ENCODE assay signal across 21 mouse cellular contexts in the genomic region with DNA sequence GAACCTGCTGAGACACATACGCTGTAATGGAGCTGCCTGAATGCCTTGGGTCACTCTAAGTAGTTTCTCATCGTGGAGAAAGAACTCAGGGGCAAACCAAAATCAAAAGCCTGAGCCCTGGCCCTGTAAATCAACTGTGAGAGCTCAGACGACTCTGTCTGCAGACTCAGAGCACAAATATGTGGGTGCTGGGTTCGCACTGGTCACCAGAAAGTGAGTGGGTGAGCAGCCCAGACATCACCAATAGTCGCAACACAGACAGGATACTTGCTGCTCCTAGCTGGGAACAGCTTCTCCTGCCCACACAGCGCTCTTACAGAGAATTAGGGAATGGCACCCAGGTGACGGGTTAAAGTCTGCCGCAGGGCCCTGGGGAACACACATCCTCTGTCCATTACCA. TPM values are rescaled to one million over a fixed set of nuclear protein-coding genes. Genes with fewer than 3 reads are reported as not detected.
A peak's percentile ranks its signal among the peaks of the same experiment; 100 is the strongest.
DNase-seq lines count a peak whose midpoint lies in the region; TF ChIP-seq lines count a peak whose summit lies in the region.
"Had no signal": no experiment of that assay in that cellular context is flagged by ENCODE, and none has a peak within 500 bp of the region (broad histone marks: within the 10 kb centered on the region; RNA-seq: fewer than 3 reads in every experiment).

No protein-coding gene starts in this region.

- DNase-seq in heart, embryonic 10.5 days (ENCODE audit: low spot score), result no peak
- no peak for DNase-seq in heart, postnatal 14 days
- DNase-seq in left cerebral cortex, adult 2 months (ENCODE audit: extremely low spot score in 1 of 2, low spot score in 2 of 2), result no peak
- DNase-seq in left cerebral cortex, adult 11 months (ENCODE audit: low spot score), result no peak
- peak; percentile 45 for DNase-seq in brain, adult 2 months (ENCODE audit: low read depth, low spot score)
- no peak for DNase-seq in lung, postnatal 10 days
- no peak for DNase-seq in kidney, postnatal 14 days
- DNase-seq: adrenal gland, adult 2 months; adrenal gland, postnatal 10 days; adrenal gland, postnatal 25 days; cerebellum, adult 11-12 months; cerebellum, adult 2 months; cerebellum, adult 9-10 months; cerebellum, postnatal 10 days; cerebellum, postnatal 25 days had no signal

- H3K36me3 ChIP-seq in heart, embryonic 10.5 days, result peaks cover 46% of the 10 kb centered on the region

- no peaks in the 10 kb centered on the region for H3K27me3 ChIP-seq in heart, embryonic 10.5 days (ENCODE audit: insufficient read depth, poor library complexity, severe bottlenecking)
- H3K27me3 ChIP-seq: embryonic facial prominence, embryonic 12.5 days had no signal

- H3K4me1 ChIP-seq in heart, embryonic 10.5 days, result peaks cover 16% of the 10 kb centered on the region
- H3K4me1 ChIP-seq in embryonic fibroblast, embryonic 13.5 days (ENCODE audit: control insufficient read depth, insufficient read depth, low read length), result peaks cover 6% of the 10 kb centered on the region

- intact Hi-C loops in heart, postnatal 14 days (cut with DNase I), result loop anchor here (5.0 kb wide), 2 partner anchors 34 to 136 kb away; a partner anchor contains a TSS
- intact Hi-C loops in left cerebral cortex, adult 2 months (cut with DNase I), result loop anchor here (1.0 kb wide), 1 partner anchor 87 kb away; no protein-coding TSS in a partner anchor

- H3K27ac ChIP-seq in heart, embryonic 10.5 days, result peak overlapping the region; percentile 29; the same call in 1 of the 2 replicates
- H3K27ac ChIP-seq in left cerebral cortex, adult 2 months, result peak overlapping the region; percentile 73; the same call in 1 of the 2 replicates
- peak overlapping the region; percentile 41; the same call in 1 of the 2 replicates for H3K27ac ChIP-seq in embryonic fibroblast, embryonic 13.5 days (ENCODE audit: insufficient read depth, low read length)
- H3K27ac ChIP-seq: embryonic facial prominence, embryonic 10.5 days; embryonic facial prominence, embryonic 12.5 days; forebrain, embryonic 10.5 days; forebrain, embryonic 12.5 days had no signal

- 85% methylated on average over 8 of the region's 8 CpGs for WGBS in heart, embryonic 10.5 days

- no peaks in the 10 kb centered on the region for H3K9me3 ChIP-seq in heart, embryonic 10.5 days
- H3K9me3 ChIP-seq: embryonic facial prominence, embryonic 10.5 days; embryonic facial prominence, embryonic 12.5 days; forebrain, embryonic 10.5 days; forebrain, embryonic 12.5 days had no signal

- TF ChIP-seq POLR2A in embryonic fibroblast, embryonic 13.5 days (IDR thresholded peaks at IDR 0.05; ENCODE audit: low read depth, low read length), result no peak

- TF ChIP-seq CTCF in left cerebral cortex, adult 2 months (IDR thresholded peaks at IDR 0.05), result no peak
- no peak for TF ChIP-seq CTCF in embryonic fibroblast, embryonic 13.5 days (IDR thresholded peaks at IDR 0.05; ENCODE audit: borderline replicate concordance, insufficient read depth, low read length)

- no peak overlapping the region for H3K4me3 ChIP-seq in heart, embryonic 10.5 days
- H3K4me3 ChIP-seq in left cerebral cortex, adult 2 months, result no peak overlapping the region
- no peak overlapping the region for H3K4me3 ChIP-seq in embryonic fibroblast, embryonic 13.5 days (ENCODE audit: insufficient read depth, low read length)
- H3K4me3 ChIP-seq: embryonic facial prominence, embryonic 10.5 days; embryonic facial prominence, embryonic 12.5 days; erythroblast, embryonic 14.5 days; forebrain, embryonic 10.5 days; forebrain, embryonic 12.5 days had no signal

RNA-seq across cellular contexts. Expression of a gene that starts 4.0 kb away (rescaled TPM):
- polyA plus RNA-seq in heart, embryonic 10.5 days (2016; fragmentation: Nextera tagmentation; extraction: Ambion mirVana), result 4.8 and 6.1 TPM in 2 replicates
- 10 to 100 TPM; 47.9 to 52.4 TPM for total RNA-seq in heart, postnatal 14 days (2021)
- total RNA-seq in left cerebral cortex, adult 2 months (2021), result 100 to 1,000 TPM; 317 to 336 TPM
- polyA plus RNA-seq in embryonic fibroblast, embryonic 13.5 days (2011; ENCODE audit: insufficient read length, low read depth, missing spikeins), result 22.7 and 28.9 TPM in 2 replicates

Comparison
In these comparisons a context has a peak if more than half of its experiments do, and no peak if none do; other contexts are left out.
1. RNA of a gene that starts 4.0 kb away (total RNA-seq): 317 to 336 TPM in left cerebral cortex, adult 2 months; 47.9 to 52.4 TPM in heart, postnatal 14 days; every median in the first group is over 4 times any median in the second.
2. Peak in every context shown above with its lines, with median percentiles within 50 percentile points of each other: H3K27ac ChIP-seq.